9 mouse cellular contexts compared by ENCODE assay signal in genomic region chr10:79807826-79808225, GRCm38 (mm10). TPM values are rescaled to one million over a fixed set of nuclear protein-coding genes. Genes with fewer than 3 reads are reported as not detected.
A peak's percentile ranks its signal among the peaks of the same experiment; 100 is the strongest.
DNase-seq lines count a peak whose midpoint lies in the region; ATAC-seq lines count a peak whose summit lies in the region.
"Had no signal": no experiment of that assay in that cellular context is flagged by ENCODE, and none has a peak within 500 bp of the region (broad histone marks: within the 10 kb centered on the region; RNA-seq: fewer than 3 reads in every experiment).

No protein-coding gene starts in this region.

- H3K27ac ChIP-seq in embryonic facial prominence, embryonic 12.5 days: peak overlapping the region; percentile 55
- peak overlapping the region; percentile 98 for H3K27ac ChIP-seq in hindbrain, embryonic 13.5 days
- H3K27ac ChIP-seq in midbrain, embryonic 12.5 days (replicated peaks): peak overlapping the region; percentile 75

- H3K4me3 ChIP-seq in embryonic facial prominence, embryonic 12.5 days: no peak overlapping the region
- H3K4me3 ChIP-seq in hindbrain, embryonic 13.5 days: no peak overlapping the region
- H3K4me3 ChIP-seq in midbrain, embryonic 12.5 days: no peak overlapping the region

- H3K9me3 ChIP-seq in embryonic facial prominence, embryonic 12.5 days: no peaks in the 10 kb centered on the region
- no peaks in the 10 kb centered on the region for H3K9me3 ChIP-seq in hindbrain, embryonic 13.5 days
- H3K9me3 ChIP-seq in midbrain, embryonic 12.5 days: no peaks in the 10 kb centered on the region

- H3K9ac ChIP-seq in embryonic facial prominence, embryonic 12.5 days: no peak overlapping the region
- peak overlapping the region; percentile 11; the same call in 1 of the 2 replicates for H3K9ac ChIP-seq in hindbrain, embryonic 13.5 days
- peak overlapping the region; percentile 8; the same call in 1 of the 2 replicates for H3K9ac ChIP-seq in midbrain, embryonic 12.5 days (replicated peaks)

- H3K36me3 ChIP-seq in embryonic facial prominence, embryonic 12.5 days: peaks cover 45% of the 10 kb centered on the region
- H3K36me3 ChIP-seq in hindbrain, embryonic 13.5 days: peaks cover 58% of the 10 kb centered on the region
- H3K36me3 ChIP-seq in midbrain, embryonic 12.5 days: peaks cover 60% of the 10 kb centered on the region

- no peak overlapping the region for H3K4me2 ChIP-seq in embryonic facial prominence, embryonic 12.5 days (replicated peaks)
- no peak overlapping the region for H3K4me2 ChIP-seq in hindbrain, embryonic 13.5 days
- H3K4me2 ChIP-seq in midbrain, embryonic 12.5 days (replicated peaks): no peak overlapping the region

- H3K4me1 ChIP-seq in embryonic facial prominence, embryonic 12.5 days: peaks cover 26% of the 10 kb centered on the region
- H3K4me1 ChIP-seq in hindbrain, embryonic 13.5 days (replicated peaks): peaks cover 55% of the 10 kb centered on the region
- H3K4me1 ChIP-seq in midbrain, embryonic 12.5 days: peaks cover 49% of the 10 kb centered on the region

- no peaks in the 10 kb centered on the region for H3K27me3 ChIP-seq in embryonic facial prominence, embryonic 12.5 days
- no peaks in the 10 kb centered on the region for H3K27me3 ChIP-seq in hindbrain, embryonic 13.5 days
- H3K27me3 ChIP-seq in midbrain, embryonic 12.5 days: no peaks in the 10 kb centered on the region

- no peak for ATAC-seq in embryonic facial prominence, embryonic 12.5 days (ENCODE audit: insufficient number of reproducible peaks, insufficient read depth, low FRiP score, low TSS enrichment)
- ATAC-seq in hindbrain, embryonic 13.5 days (ENCODE audit: low FRiP score): no peak
- ATAC-seq in midbrain, embryonic 12.5 days (ENCODE audit: low FRiP score, low read depth): no peak

- WGBS in embryonic facial prominence, embryonic 12.5 days: 40% methylated on average over 11 of the region's 11 CpGs
- WGBS in hindbrain, embryonic 13.5 days: 44% methylated on average over 11 of the region's 11 CpGs
- WGBS in midbrain, embryonic 12.5 days: 61% methylated on average over 11 of the region's 11 CpGs

- peak; percentile 51 for DNase-seq in gastrocnemius, postnatal 25 days
- no peak for DNase-seq in gastrocnemius, adult 8-10 months (ENCODE audit: low spot score in 2 of 2)
- no peak for DNase-seq in adipocyte (ENCODE audit: low spot score)
- DNase-seq in thymus, postnatal 25 days: no peak
- DNase-seq in layer of hippocampus, postnatal 14 days (ENCODE audit: low spot score in 2 of 2): no peak

RNA-seq across cellular contexts. Expression of gene Misp, which starts 13.0 kb away (rescaled TPM):
- total RNA-seq in gastrocnemius, postnatal 25 days (2021): under 1 TPM in 1 of 2 experiments, not detected in 1; 0.40 TPM
- not detected for total RNA-seq in gastrocnemius, adult 8-10 months (2022)
- polyA plus RNA-seq in embryonic facial prominence, embryonic 12.5 days (2016; fragmentation: Nextera tagmentation; extraction: Ambion mirVana): 2.0 and 3.1 TPM in 2 replicates
- polyA plus RNA-seq in hindbrain, embryonic 13.5 days (2015; fragmentation: Nextera tagmentation; extraction: Ambion mirVana): 0.84 and 1.0 TPM in 2 replicates
- polyA plus RNA-seq in midbrain, embryonic 12.5 days (2016; fragmentation: Nextera tagmentation; extraction: Ambion mirVana): 0.94 and 1.0 TPM in 2 replicates
- under 1 TPM; 0.26 to 0.53 TPM for total RNA-seq in layer of hippocampus, postnatal 14 days (2021)

RNA-seq across cellular contexts. Expression of gene Palm, which starts 14.5 kb away (rescaled TPM):
- 10 to 100 TPM; 23.6 to 24.8 TPM for total RNA-seq in gastrocnemius, postnatal 25 days (2021)
- 10 to 100 TPM in 3 of 4 experiments, 1 to 10 TPM in 1; 6.8 to 12.3 (median 11.2) TPM for total RNA-seq in gastrocnemius, adult 8-10 months (2022)
- 132 and 142 TPM in 2 replicates for polyA plus RNA-seq in embryonic facial prominence, embryonic 12.5 days (2016; fragmentation: Nextera tagmentation; extraction: Ambion mirVana)
- polyA plus RNA-seq in hindbrain, embryonic 13.5 days (2015; fragmentation: Nextera tagmentation; extraction: Ambion mirVana): 240 and 252 TPM in 2 replicates
- polyA plus RNA-seq in midbrain, embryonic 12.5 days (2016; fragmentation: Nextera tagmentation; extraction: Ambion mirVana): 198 and 204 TPM in 2 replicates
- total RNA-seq in layer of hippocampus, postnatal 14 days (2021): 100 to 1,000 TPM; 356 to 379 TPM

RNA-seq across cellular contexts. Expression of gene Prss57, which starts 17.1 kb away (rescaled TPM):
- not detected for total RNA-seq in gastrocnemius, postnatal 25 days (2021)
- total RNA-seq in gastrocnemius, adult 8-10 months (2022): not detected
- polyA plus RNA-seq in embryonic facial prominence, embryonic 12.5 days (2016; fragmentation: Nextera tagmentation; extraction: Ambion mirVana): 0.06 TPM in 1 of 2 replicates, not detected in the other
- 0.18 TPM in 1 of 2 replicates, not detected in the other for polyA plus RNA-seq in hindbrain, embryonic 13.5 days (2015; fragmentation: Nextera tagmentation; extraction: Ambion mirVana)
- polyA plus RNA-seq in midbrain, embryonic 12.5 days (2016; fragmentation: Nextera tagmentation; extraction: Ambion mirVana): 0.27 TPM in 1 of 2 replicates, not detected in the other
- under 1 TPM in 1 of 2 experiments, not detected in 1; 0.16 TPM for total RNA-seq in layer of hippocampus, postnatal 14 days (2021)
- polyA plus RNA-seq: embryonic facial prominence, embryonic 11.5 days had no signal

RNA-seq across cellular contexts. Expression of gene Fstl3, which starts 30.8 kb away (rescaled TPM):
- total RNA-seq in gastrocnemius, postnatal 25 days (2021): 1 to 10 TPM; 2.0 to 2.1 TPM
- 1 to 10 TPM in 2 of 4 experiments, under 1 TPM in 2; 0.73 to 1.2 (median 1.1) TPM for total RNA-seq in gastrocnemius, adult 8-10 months (2022)
- 3.5 and 3.7 TPM in 2 replicates for polyA plus RNA-seq in embryonic facial prominence, embryonic 12.5 days (2016; fragmentation: Nextera tagmentation; extraction: Ambion mirVana)
- polyA plus RNA-seq in hindbrain, embryonic 13.5 days (2015; fragmentation: Nextera tagmentation; extraction: Ambion mirVana): 1.3 and 1.4 TPM in 2 replicates
- polyA plus RNA-seq in midbrain, embryonic 12.5 days (2016; fragmentation: Nextera tagmentation; extraction: Ambion mirVana): 1.0 and 1.6 TPM in 2 replicates
- total RNA-seq in layer of hippocampus, postnatal 14 days (2021): 1 to 10 TPM; 1.2 to 2.4 TPM

RNA-seq across cellular contexts. Expression of gene Rnf126, which starts 41.1 kb away (rescaled TPM):
- total RNA-seq in gastrocnemius, postnatal 25 days (2021): 10 to 100 TPM; 27.4 to 33.4 TPM
- total RNA-seq in gastrocnemius, adult 8-10 months (2022): 10 to 100 TPM; 51.9 to 80.5 (median 53.3) TPM
- polyA plus RNA-seq in embryonic facial prominence, embryonic 12.5 days (2016; fragmentation: Nextera tagmentation; extraction: Ambion mirVana): 109 and 111 TPM in 2 replicates
- polyA plus RNA-seq in hindbrain, embryonic 13.5 days (2015; fragmentation: Nextera tagmentation; extraction: Ambion mirVana): 87.9 and 90.7 TPM in 2 replicates
- polyA plus RNA-seq in midbrain, embryonic 12.5 days (2016; fragmentation: Nextera tagmentation; extraction: Ambion mirVana): 98.8 and 104 TPM in 2 replicates
- 10 to 100 TPM; 86.1 to 90.5 TPM for total RNA-seq in layer of hippocampus, postnatal 14 days (2021)

Comparison
In these comparisons a context has a peak if more than half of its experiments do, and no peak if none do; other contexts are left out.
1. RNA of gene Palm, which starts 14.5 kb away (total RNA-seq): 356 to 379 TPM in layer of hippocampus, postnatal 14 days; 23.6 to 24.8 TPM in gastrocnemius, postnatal 25 days and 6.8 to 12.3 TPM in gastrocnemius, adult 8-10 months; every median in the first group is over 10 times any median in the second.
2. Peak in every context shown above with its lines, with median percentiles within 50 percentile points of each other: H3K27ac ChIP-seq.